Mouse (Mus musculus): Measurements from ENCODE around the gene Tac4.
A peak's percentile ranks its signal among the peaks of the same experiment; 100 is the strongest.

Tac4 gene

GRCm38 (mm10) chr11:95261178-95261751 lies at the start of gene Tac4:
Gene Tac4 (plus strand): TSS chr11:95261529.
- no peak for DNase-seq (ENCODE audit: low spot score)

- no peak for DNase-seq (ENCODE audit: low spot score)
Observed at GRCm38 (mm10) chr11:95213607-95214006, 47.7 kb upstream of the Tac4 start.

GRCm38 (mm10) chr11:95214305-95214704 lies 47.0 kb upstream of the Tac4 start:
- DNase-seq (ENCODE audit: low spot score) = no peak

GRCm38 (mm10) chr11:95216193-95216592 lies 45.1 kb upstream of the Tac4 start:
- DNase-seq (ENCODE audit: low spot score) = no peak

GRCm38 (mm10) chr11:95219111-95219510 lies 42.2 kb upstream of the Tac4 start:
- no peak for DNase-seq (ENCODE audit: low spot score)

- DNase-seq (ENCODE audit: low spot score) = no peak
Observed at GRCm38 (mm10) chr11:95223473-95223872, 37.9 kb upstream of the Tac4 start.

GRCm38 (mm10) chr11:95224124-95224893 lies 37.0 kb upstream of the Tac4 start:
- DNase-seq (ENCODE audit: low spot score) = no peak

GRCm38 (mm10) chr11:95225448-95225847 lies 35.9 kb upstream of the Tac4 start:
- DNase-seq (ENCODE audit: low spot score) = no peak

- no peak for DNase-seq (ENCODE audit: low spot score)
Observed at GRCm38 (mm10) chr11:95227467-95227866, 33.9 kb upstream of the Tac4 start.

- DNase-seq (ENCODE audit: low spot score) = no peak
Observed at GRCm38 (mm10) chr11:95231688-95232328, 29.5 kb upstream of the Tac4 start.

GRCm38 (mm10) chr11:95232329-95232696 lies 29.0 kb upstream of the Tac4 start:
- DNase-seq (ENCODE audit: low spot score) = no peak

- no peak for DNase-seq (ENCODE audit: low spot score)
Observed at GRCm38 (mm10) chr11:95238477-95238876, 22.9 kb upstream of the Tac4 start.

- no peak for DNase-seq (ENCODE audit: low spot score)
Observed at GRCm38 (mm10) chr11:95242653-95243052, 18.7 kb upstream of the Tac4 start.

- DNase-seq (ENCODE audit: low spot score) = no peak
Observed at GRCm38 (mm10) chr11:95245456-95245855, 15.9 kb upstream of the Tac4 start.

- DNase-seq (ENCODE audit: low spot score) = no peak
Observed at GRCm38 (mm10) chr11:95247065-95247464, 14.3 kb upstream of the Tac4 start.

GRCm38 (mm10) chr11:95250110-95250509 lies 11.2 kb upstream of the Tac4 start:
- no peak for DNase-seq (ENCODE audit: low spot score)

- DNase-seq (ENCODE audit: low spot score) = peak; percentile 46
Observed at GRCm38 (mm10) chr11:95251295-95251694, 10.0 kb upstream of the Tac4 start.

GRCm38 (mm10) chr11:95252104-95252503 lies 9.2 kb upstream of the Tac4 start:
- no peak for DNase-seq (ENCODE audit: low spot score)

- DNase-seq (ENCODE audit: low spot score) = no peak
Observed at GRCm38 (mm10) chr11:95254165-95254564, 7.2 kb upstream of the Tac4 start.

- no peak for DNase-seq (ENCODE audit: low spot score)
Observed at GRCm38 (mm10) chr11:95255747-95256146, 5.6 kb upstream of the Tac4 start.

- no peak for DNase-seq (ENCODE audit: low spot score)
Observed at GRCm38 (mm10) chr11:95257930-95258329, 3.4 kb upstream of the Tac4 start.

- DNase-seq (ENCODE audit: low spot score) = peak; percentile 25
Observed at GRCm38 (mm10) chr11:95258490-95258889, 2.8 kb upstream of the Tac4 start.

GRCm38 (mm10) chr11:95259088-95259849 lies 2.1 kb upstream of the Tac4 start:
- peak; percentile 64 for DNase-seq (ENCODE audit: low spot score)

Measured in layer of hippocampus, adult 9-10 months (tissue).